Mouse (Mus musculus) spleen, adult 2 months (tissue): Measurements from ENCODE around the gene Cdh13.

ENCODE experiments used
- CTCF ChIP-seq: fragments of 200-500 bp; IDR thresholded peaks from 2 replicates; pipeline ENCODE4 v1.5.1; 2011; ENCODE audit warnings: mild to moderate bottlenecking, inconsistent platforms; ENCODE audit not compliant: insufficient read depth, insufficient read length, insufficient replicate concordance; ENCODE audit errors: extremely low read depth
- POLR2A ChIP-seq: fragments of 200-500 bp; IDR thresholded peaks from 2 replicates; pipeline ENCODE4 v1.6.1; 2011; ENCODE audit warnings: low read depth, low read length, inconsistent platforms

GRCm38 (mm10) chr8:118851361-118851760 is 567.8 kb downstream of the Cdh13 start:
- no peak for TF ChIP-seq POLR2A
- no peak for TF ChIP-seq CTCF
